In the genomic region with DNA sequence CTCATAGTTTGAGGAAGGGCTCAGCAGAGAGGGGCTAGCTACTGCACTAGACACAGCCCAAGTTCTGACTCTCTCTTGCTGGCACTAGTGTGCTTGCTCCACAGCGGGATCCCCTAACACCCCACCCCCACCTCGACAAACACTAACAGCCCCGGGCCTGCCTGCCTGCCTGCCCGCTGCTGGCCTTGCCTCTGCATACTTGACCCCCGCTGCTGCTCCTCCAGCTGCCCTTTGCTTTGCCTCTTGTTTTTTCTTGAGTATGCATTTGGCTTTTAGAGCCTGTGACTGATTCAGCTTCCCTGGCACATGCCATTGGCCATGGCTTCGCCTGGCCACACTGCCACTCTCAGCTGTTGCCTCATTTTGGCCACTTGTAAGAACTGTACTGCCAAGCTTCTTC, we compare ENCODE assay signal across 9 mouse cellular contexts. TPM values are rescaled to one million over a fixed set of nuclear protein-coding genes. Genes with fewer than 3 reads are reported as not detected.
DNase-seq lines count a peak whose midpoint lies in the region; ATAC-seq and TF ChIP-seq lines count a peak whose summit lies in the region.
"Had no signal": no experiment of that assay in that cellular context is flagged by ENCODE, and none has a peak within 500 bp of the region (broad histone marks: within the 10 kb centered on the region; RNA-seq: fewer than 3 reads in every experiment).

No protein-coding gene starts in this region.

- H3K27ac ChIP-seq in heart, embryonic 10.5 days: peak overlapping the region; percentile 73
- no peak overlapping the region for H3K27ac ChIP-seq in embryonic facial prominence, embryonic 12.5 days
- peak overlapping the region; percentile 77 for H3K27ac ChIP-seq in limb, embryonic 11.5 days (replicated peaks; ENCODE audit: low read depth, low read length)
- no peak overlapping the region for H3K27ac ChIP-seq in midbrain, postnatal 0 days (ENCODE audit: low read depth, low read length)
- H3K27ac ChIP-seq: embryonic facial prominence, embryonic 13.5 days had no signal

- peak; percentile 83 for DNase-seq in heart, embryonic 10.5 days (ENCODE audit: low spot score)
- DNase-seq in heart, postnatal 10 days: no peak
- DNase-seq in limb, embryonic 11.5 days (ENCODE audit: low spot score): peak; percentile 70
- peak; percentile 50 for DNase-seq in midbrain, postnatal 0 days (ENCODE audit: low spot score)
- DNase-seq in left cerebral cortex, postnatal 14 days (ENCODE audit: low spot score in 2 of 2): no peak
- DNase-seq in left cerebral cortex, adult 18-20 months (ENCODE audit: low spot score in 2 of 2): no peak

- no peak overlapping the region for H3K9ac ChIP-seq in embryonic facial prominence, embryonic 12.5 days
- peak overlapping the region; percentile 27; the same call in 1 of the 2 replicates for H3K9ac ChIP-seq in limb, embryonic 11.5 days (ENCODE audit: low read length)
- H3K9ac ChIP-seq in midbrain, postnatal 0 days (replicated peaks; ENCODE audit: low read length, poor library complexity, severe bottlenecking): no peak overlapping the region
- H3K9ac ChIP-seq: embryonic facial prominence, embryonic 13.5 days had no signal

- H3K36me3 ChIP-seq in heart, embryonic 10.5 days: no peaks in the 10 kb centered on the region
- no peaks in the 10 kb centered on the region for H3K36me3 ChIP-seq in embryonic facial prominence, embryonic 12.5 days
- H3K36me3 ChIP-seq in limb, embryonic 11.5 days (ENCODE audit: control insufficient read depth, insufficient read depth, low read length): no peaks in the 10 kb centered on the region
- H3K36me3 ChIP-seq in midbrain, postnatal 0 days (ENCODE audit: insufficient read depth, low read length): no peaks in the 10 kb centered on the region
- H3K36me3 ChIP-seq: embryonic facial prominence, embryonic 13.5 days had no signal

- H3K4me1 ChIP-seq in heart, embryonic 10.5 days: peaks cover 31% of the 10 kb centered on the region
- peaks cover 12% of the 10 kb centered on the region; the same call in 1 of the 2 replicates for H3K4me1 ChIP-seq in embryonic facial prominence, embryonic 12.5 days
- H3K4me1 ChIP-seq in limb, embryonic 11.5 days (ENCODE audit: control insufficient read depth, insufficient read depth, low read length): peaks cover 6% of the 10 kb centered on the region; the same call in 1 of the 2 replicates
- H3K4me1 ChIP-seq in midbrain, postnatal 0 days (ENCODE audit: insufficient read depth, low read length): no peaks in the 10 kb centered on the region

- H3K9me3 ChIP-seq in heart, embryonic 10.5 days: no peaks in the 10 kb centered on the region
- H3K9me3 ChIP-seq in embryonic facial prominence, embryonic 12.5 days: peaks cover 5% of the 10 kb centered on the region; the same call in 1 of the 2 replicates
- H3K9me3 ChIP-seq in limb, embryonic 11.5 days (ENCODE audit: control insufficient read depth, low read length): no peaks in the 10 kb centered on the region
- H3K9me3 ChIP-seq in midbrain, postnatal 0 days (ENCODE audit: low read length): no peaks in the 10 kb centered on the region
- H3K9me3 ChIP-seq: embryonic facial prominence, embryonic 13.5 days had no signal

- WGBS in heart, embryonic 10.5 days: 7% methylated on average over 6 of the region's 6 CpGs
- 10% methylated on average over 6 of the region's 6 CpGs for WGBS in embryonic facial prominence, embryonic 12.5 days
- 4% methylated on average over 6 of the region's 6 CpGs for WGBS in limb, embryonic 11.5 days
- WGBS in midbrain, postnatal 0 days: 18% methylated on average over 6 of the region's 6 CpGs

- H3K27me3 ChIP-seq in heart, embryonic 10.5 days (ENCODE audit: insufficient read depth, poor library complexity, severe bottlenecking): no peaks in the 10 kb centered on the region
- no peaks in the 10 kb centered on the region for H3K27me3 ChIP-seq in embryonic facial prominence, embryonic 12.5 days
- no peaks in the 10 kb centered on the region for H3K27me3 ChIP-seq in limb, embryonic 11.5 days (ENCODE audit: control insufficient read depth, insufficient read depth, low read length)
- H3K27me3 ChIP-seq in midbrain, postnatal 0 days (ENCODE audit: insufficient read depth, low read length): no peaks in the 10 kb centered on the region
- H3K27me3 ChIP-seq: embryonic facial prominence, embryonic 13.5 days had no signal

- TF ChIP-seq CTCF in midbrain, postnatal 0 days (IDR thresholded peaks at IDR 0.05): no peak

- intact Hi-C loops in heart, postnatal 10 days (cut with DNase I): no loop called here
- intact Hi-C loops in left cerebral cortex, postnatal 14 days (cut with DNase I): no loop called here

- ATAC-seq in embryonic facial prominence, embryonic 12.5 days (ENCODE audit: insufficient number of reproducible peaks, insufficient read depth, low FRiP score, low TSS enrichment): no peak
- ATAC-seq in limb, embryonic 11.5 days (ENCODE audit: insufficient number of reproducible peaks, low FRiP score, low TSS enrichment, low read depth): peak; percentile 68; the same call in 1 of the 2 replicates
- no peak for ATAC-seq in midbrain, postnatal 0 days (ENCODE audit: low FRiP score)
- no peak for ATAC-seq in megakaryocyte, adult 5-6 weeks (ENCODE audit: poor library complexity, severe bottlenecking)

- H3K4me2 ChIP-seq in embryonic facial prominence, embryonic 12.5 days (replicated peaks): 0 out of 2 replicates have a peak overlapping the region, but pooled peaks have one; percentile 13
- H3K4me2 ChIP-seq in limb, embryonic 11.5 days (ENCODE audit: low read depth, severe bottlenecking): no peak overlapping the region
- H3K4me2 ChIP-seq in midbrain, postnatal 0 days (ENCODE audit: low read depth, low read length, poor library complexity, severe bottlenecking): no peak overlapping the region
- H3K4me2 ChIP-seq: embryonic facial prominence, embryonic 13.5 days had no signal

- peak overlapping the region; percentile 37 for H3K4me3 ChIP-seq in heart, embryonic 10.5 days
- H3K4me3 ChIP-seq in embryonic facial prominence, embryonic 12.5 days: no peak overlapping the region
- no peak overlapping the region for H3K4me3 ChIP-seq in limb, embryonic 11.5 days (ENCODE audit: low read depth, low read length)
- no peak overlapping the region for H3K4me3 ChIP-seq in midbrain, postnatal 0 days (ENCODE audit: low read depth, low read length)
- H3K4me3 ChIP-seq: embryonic facial prominence, embryonic 13.5 days had no signal

RNA-seq across cellular contexts. Expression of a gene that starts 33.8 kb away (rescaled TPM):
- polyA plus RNA-seq in heart, embryonic 10.5 days (2016; fragmentation: Nextera tagmentation; extraction: Ambion mirVana): 148 and 160 TPM in 2 replicates
- 10 to 100 TPM; 61.5 to 61.8 TPM for total RNA-seq in heart, postnatal 10 days (2021)
- polyA plus RNA-seq in embryonic facial prominence, embryonic 12.5 days (2016; fragmentation: Nextera tagmentation; extraction: Ambion mirVana): 54.0 and 60.1 TPM in 2 replicates
- 73.8 and 75.6 TPM in 2 replicates for polyA plus RNA-seq in limb, embryonic 11.5 days (2014; fragmentation: Nextera tagmentation; extraction: Ambion mirVana)
- total RNA-seq in midbrain, postnatal 0 days (2014; rRNA removed): 4.0 and 4.5 TPM in 2 replicates
- 3.7 and 3.9 TPM in 2 replicates for polyA plus RNA-seq in midbrain, postnatal 0 days (2015; fragmentation: Nextera tagmentation; extraction: Ambion mirVana)
- 1 to 10 TPM; 1.3 to 1.5 TPM for total RNA-seq in left cerebral cortex, postnatal 14 days (2021)
- under 1 TPM; 0.74 to 0.84 TPM for total RNA-seq in left cerebral cortex, adult 18-20 months (2021)
- not detected in 2 replicates for total RNA-seq in megakaryocyte, adult 5-6 weeks (2015)
- total RNA-seq in megakaryocyte, adult 5-6 weeks (2017): not detected in 2 replicates

Comparison
In these comparisons a context has a peak if more than half of its experiments do, and no peak if none do; other contexts are left out.
1. DNase-seq: peak in heart, embryonic 10.5 days (single experiment), limb, embryonic 11.5 days (single experiment) and midbrain, postnatal 0 days (single experiment); none in heart, postnatal 10 days (0 of 2), left cerebral cortex, postnatal 14 days (0 of 2) and left cerebral cortex, adult 18-20 months (0 of 2).
2. H3K27ac ChIP-seq: peak in heart, embryonic 10.5 days (single experiment) and limb, embryonic 11.5 days (single experiment); none in embryonic facial prominence, embryonic 12.5 days (single experiment) and midbrain, postnatal 0 days (single experiment).
3. RNA of a gene that starts 33.8 kb away (total RNA-seq): 61.5 to 61.8 TPM in heart, postnatal 10 days; 4.0 to 4.5 TPM in midbrain, postnatal 0 days, 1.3 to 1.5 TPM in left cerebral cortex, postnatal 14 days, 0.74 to 0.84 TPM in left cerebral cortex, adult 18-20 months and not detected in megakaryocyte, adult 5-6 weeks; every median in the first group is over 10 times any median in the second.